Mouse (Mus musculus) thymus, adult 2 months (tissue): ENCODE data around the gene Exosc6. TPM values are rescaled to one million over a fixed set of nuclear protein-coding genes. Genes with fewer than 3 reads are reported as not detected.
A peak's percentile ranks its signal among the peaks of the same experiment; 100 is the strongest.

Source experiments
- DNase-seq: peaks from one replicate; pipeline ENCODE4 v3.0.0; 2021
- H3K27ac ChIP-seq: fragments of 200-500 bp; 2 replicates; pipeline ENCODE4 v1.5.1; 2012; ENCODE audit warnings: low read length, control low read depth; ENCODE audit not compliant: control insufficient read depth, insufficient read depth
- H3K27me3 ChIP-seq: fragments of 200-500 bp; 2 replicates; pipeline ENCODE4 v1.6.1; 2012; ENCODE audit warnings: mild to moderate bottlenecking, low read length, moderate library complexity, mixed read lengths; ENCODE audit not compliant: control insufficient read depth, insufficient read depth
- H3K36me3 ChIP-seq: fragments of 200-500 bp; 2 replicates; pipeline ENCODE4 v1.6.1; 2012; ENCODE audit warnings: mild to moderate bottlenecking, low read length, moderate library complexity; ENCODE audit not compliant: control insufficient read depth, insufficient read depth
- H3K4me1 ChIP-seq: fragments of 200-500 bp; replicated peaks from 2 replicates; pipeline ENCODE4 v1.6.1; 2012; ENCODE audit warnings: low read length; ENCODE audit not compliant: control insufficient read depth, insufficient read depth
- H3K4me3 ChIP-seq: fragments of 200-500 bp; 2 replicates; pipeline ENCODE4 v1.5.1; 2012; ENCODE audit warnings: mild to moderate bottlenecking, low read length, control low read depth, moderate library complexity; ENCODE audit not compliant: control insufficient read depth, insufficient read depth
- CTCF ChIP-seq: fragments of 200-500 bp; IDR thresholded peaks from 2 replicates; pipeline ENCODE4 v1.5.1; 2012; ENCODE audit warnings: mild to moderate bottlenecking, control low read depth, low read length, moderate library complexity, borderline replicate concordance; ENCODE audit not compliant: control insufficient read depth, poor library complexity, insufficient read depth; ENCODE audit errors: extremely low read depth
- POLR2A ChIP-seq: fragments of 200-500 bp; IDR thresholded peaks from 2 replicates; pipeline ENCODE4 v1.6.1; 2012; ENCODE audit warnings: mild to moderate bottlenecking, low read length, control low read depth, moderate library complexity; ENCODE audit not compliant: control insufficient read depth, poor library complexity, insufficient read depth; ENCODE audit errors: extremely low read depth
- WGBS: fragments of 180-500 bp; shearing (Covaris S2); methylation state at CpG from one replicate; pipeline ENCODE4 v1.1.7; 2018; 5-methylcytosine and 5-hydroxymethylcytosine counted together
- polyA plus RNA-seq: library from polyadenylated mRNA; depleted of rRNA; stranded (reverse); fragments of >200 nt; gene quantifications from 2 replicates; pipeline ENCODE4 v1.2.3, GENCODE M21; 2012

Exosc6 gene
- polyA plus RNA-seq, 1 experiment = 38.7 TPM

DNA sequence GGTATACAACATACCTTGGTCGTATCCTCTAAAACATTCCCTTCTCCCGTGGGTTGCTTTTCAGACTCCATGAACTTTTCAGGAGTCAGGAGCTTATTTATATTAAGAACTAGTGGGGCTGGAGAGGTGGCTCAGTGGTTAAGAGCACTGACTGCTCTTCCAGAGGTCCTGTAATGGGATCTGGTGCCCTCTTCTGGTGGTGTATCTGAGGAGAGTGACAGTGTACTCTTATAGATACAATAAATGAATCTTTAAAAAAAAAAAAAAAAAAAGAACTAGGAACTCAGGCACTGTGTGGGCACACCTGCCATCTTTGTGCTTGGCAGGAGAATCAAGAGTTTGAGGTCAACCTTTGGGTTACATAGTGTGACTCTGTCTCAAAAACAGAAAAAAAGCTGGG is 7.4 kb upstream of the Exosc6 start:
- H3K27ac ChIP-seq = no peak overlapping the region
- H3K4me1 ChIP-seq = no peaks in the 10 kb centered on the region
- no peaks in the 10 kb centered on the region for H3K27me3 ChIP-seq
- TF ChIP-seq CTCF = no peak
- no peak for TF ChIP-seq POLR2A
- WGBS = 99% methylated on average over 2 of the region's 2 CpGs
- peak; percentile 39 for DNase-seq
- peaks cover 78% of the 10 kb centered on the region for H3K36me3 ChIP-seq
- no peak overlapping the region for H3K4me3 ChIP-seq

DNA sequence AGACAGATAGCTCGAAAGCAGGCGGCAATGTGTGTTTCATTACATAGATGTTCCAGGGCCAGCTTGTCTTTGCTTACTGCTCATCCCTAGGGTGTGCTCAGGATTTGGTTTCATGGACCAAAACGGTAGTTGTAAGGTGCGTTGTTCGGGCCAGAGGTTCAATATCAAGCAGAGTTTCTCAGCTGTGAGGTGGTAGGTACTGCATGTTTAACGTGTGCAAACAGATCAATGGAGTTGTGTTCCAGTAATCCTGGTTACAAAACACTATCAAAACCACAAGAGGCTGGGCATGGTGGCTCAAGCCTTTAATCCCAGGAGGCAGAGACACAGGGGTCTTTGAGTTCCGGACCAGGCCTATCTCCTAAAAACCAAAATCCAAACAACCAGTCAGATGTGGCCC is 7.0 kb upstream of the Exosc6 start:
- no peak overlapping the region for H3K4me3 ChIP-seq
- no peaks in the 10 kb centered on the region for H3K4me1 ChIP-seq
- 98% methylated on average over 7 of the region's 7 CpGs for WGBS
- H3K27me3 ChIP-seq = no peaks in the 10 kb centered on the region
- no peak for TF ChIP-seq CTCF
- no peak for TF ChIP-seq POLR2A
- DNase-seq = no peak
- peaks cover 76% of the 10 kb centered on the region for H3K36me3 ChIP-seq
- no peak overlapping the region for H3K27ac ChIP-seq

DNA sequence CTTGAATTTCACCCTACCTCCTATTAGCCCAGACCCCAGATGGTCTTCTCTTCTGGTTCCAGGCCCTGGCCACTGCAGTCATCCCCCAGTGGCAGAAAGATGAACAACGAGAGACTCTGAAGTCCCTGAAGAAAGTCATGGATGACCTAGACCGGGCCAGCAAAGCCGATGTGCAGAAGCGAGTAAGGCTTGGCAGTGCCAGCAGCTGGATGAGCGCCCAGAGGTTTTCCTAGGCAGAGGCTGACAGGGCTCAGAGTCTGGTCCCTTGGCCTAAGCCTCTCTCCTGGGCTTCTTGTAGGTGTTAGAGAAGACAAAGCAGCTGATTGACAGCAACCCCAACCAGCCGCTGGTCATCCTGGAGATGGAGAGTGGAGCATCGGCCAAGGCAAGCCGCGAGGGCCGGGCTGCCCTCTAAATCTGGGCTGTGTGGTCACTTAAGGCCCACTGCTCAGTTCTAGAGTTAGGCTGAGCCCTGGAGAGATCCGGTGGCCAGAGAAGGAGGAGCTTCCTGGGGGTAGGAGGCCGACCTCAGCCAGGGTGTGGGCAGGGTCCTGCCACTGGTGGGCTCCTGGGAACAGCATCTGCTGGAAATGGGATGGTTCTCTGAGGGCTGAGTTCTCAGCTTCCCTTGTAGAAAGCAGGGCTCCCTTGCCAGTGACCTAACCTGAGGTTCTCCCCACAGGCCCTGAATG is 2.2 kb upstream of the Exosc6 start:
- Histone ChIP-seq H3K4me1 (peaks cover 5% of the 10 kb centered on the region), H3K27ac (no peak overlapping the region), H3K4me3 (no peak overlapping the region), H3K27me3 (no peaks in the 10 kb centered on the region), H3K36me3 (peaks cover 40% of the 10 kb centered on the region)
- 95% methylated on average over 12 of the region's 12 CpGs for WGBS
- TF ChIP-seq CTCF = no peak
- TF ChIP-seq POLR2A = no peak
- DNase-seq = no peak

DNA sequence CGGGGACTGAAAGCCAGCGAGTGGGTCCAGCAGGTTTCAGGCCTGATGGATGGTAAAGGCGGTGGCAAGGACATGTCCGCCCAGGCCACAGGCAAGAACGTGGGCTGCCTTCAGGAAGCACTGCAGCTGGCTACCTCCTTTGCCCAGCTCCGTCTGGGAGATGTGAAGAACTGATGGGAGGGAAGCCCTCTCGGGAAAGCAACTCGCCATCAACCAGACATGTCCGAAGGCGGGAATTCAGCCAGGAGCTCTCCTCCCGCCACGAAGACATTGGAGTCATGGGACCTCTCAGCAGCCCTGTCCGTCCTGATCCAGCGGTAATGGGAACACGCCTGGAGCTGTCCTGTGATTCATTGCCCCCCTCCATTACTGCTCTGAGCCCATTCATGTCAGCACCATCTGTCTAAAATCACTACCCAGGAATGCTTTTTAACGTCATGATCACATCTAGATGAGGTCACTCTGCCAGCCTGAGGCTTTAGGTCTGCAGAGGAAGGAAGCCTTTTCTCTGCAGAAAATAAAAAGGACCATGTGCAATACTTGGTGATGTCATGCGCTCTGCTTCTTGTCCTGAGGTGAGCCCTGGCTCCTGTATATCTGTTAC is 1.0 kb upstream of the Exosc6 start:
- 95% methylated on average over 17 of the region's 17 CpGs for WGBS
- Histone ChIP-seq H3K4me3 (no peak overlapping the region), H3K4me1 (peaks cover 5% of the 10 kb centered on the region), H3K27me3 (no peaks in the 10 kb centered on the region), H3K36me3 (peaks cover 30% of the 10 kb centered on the region), H3K27ac (no peak overlapping the region)
- DNase-seq = no peak
- no peak for TF ChIP-seq POLR2A

DNA sequence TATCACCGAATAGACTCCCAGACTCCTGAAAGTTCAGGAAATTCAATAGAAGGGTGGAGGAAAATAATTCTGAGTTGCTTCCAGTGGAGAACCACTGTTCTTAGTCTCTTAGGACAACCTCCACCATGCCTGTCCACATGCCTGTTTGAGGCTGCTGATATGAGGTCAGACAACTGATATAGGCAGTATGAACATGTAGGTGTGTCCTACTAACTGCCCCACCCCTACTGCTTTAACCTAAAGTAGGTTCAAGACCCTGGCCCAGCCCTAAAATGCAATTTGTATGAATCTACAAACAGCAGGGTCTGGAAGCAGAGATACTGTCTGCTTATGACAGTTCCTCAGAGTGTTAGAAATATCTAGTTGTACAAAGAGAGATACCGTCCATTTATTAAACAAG is 478 bp upstream of the Exosc6 start:
- WGBS = 97% methylated on average over 2 of the region's 2 CpGs
- Histone ChIP-seq H3K27me3 (no peaks in the 10 kb centered on the region), H3K27ac (no peak overlapping the region), H3K4me3 (no peak overlapping the region), H3K36me3 (peaks cover 24% of the 10 kb centered on the region), H3K4me1 (peaks cover 5% of the 10 kb centered on the region)
- no peak for TF ChIP-seq POLR2A
- no peak for TF ChIP-seq CTCF
- no peak for DNase-seq

DNA sequence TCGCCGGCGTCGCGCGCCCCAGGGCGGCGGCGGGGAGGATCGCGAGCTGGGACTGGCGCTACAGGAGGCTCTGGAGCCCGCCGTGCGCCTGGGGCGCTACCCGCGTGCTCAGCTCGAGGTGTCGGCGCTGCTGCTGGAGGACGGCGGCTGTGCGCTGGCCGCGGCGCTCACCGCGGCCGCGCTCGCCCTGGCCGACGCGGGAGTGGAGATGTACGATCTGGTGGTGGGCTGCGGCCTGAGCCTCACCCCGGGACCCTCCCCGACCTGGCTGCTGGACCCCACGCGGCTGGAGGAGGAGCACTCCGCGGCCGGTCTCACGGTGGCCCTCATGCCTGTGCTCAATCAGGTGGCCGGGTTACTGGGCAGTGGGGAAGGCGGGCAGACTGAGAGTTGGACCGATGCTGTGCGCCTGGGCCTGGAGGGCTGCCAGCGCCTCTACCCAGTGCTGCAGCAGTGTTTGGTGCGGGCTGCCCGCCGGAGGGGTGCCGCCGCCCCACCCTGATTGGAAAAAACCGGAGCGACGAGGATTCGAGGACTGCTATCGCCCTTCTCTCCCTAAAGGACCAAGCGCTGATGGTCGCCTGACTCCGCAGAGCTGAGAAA is 653 bp downstream of the Exosc6 start:
- peaks cover 8% of the 10 kb centered on the region for H3K4me1 ChIP-seq
- WGBS = 1% methylated on average over 63 of the region's 63 CpGs
- H3K27ac ChIP-seq = no peak overlapping the region
- TF ChIP-seq CTCF = peak; percentile 36; the same call in 1 of the 2 replicates
- TF ChIP-seq POLR2A = no peak
- peaks cover 21% of the 10 kb centered on the region for H3K36me3 ChIP-seq
- peak overlapping the region; percentile 92 for H3K4me3 ChIP-seq
- H3K27me3 ChIP-seq = no peaks in the 10 kb centered on the region
- no peak for DNase-seq
